Mouse (Mus musculus) ES-Bruce4 (cell line): ENCODE results near the gene Ntf5. TPM values are rescaled to one million over a fixed set of nuclear protein-coding genes. Genes with fewer than 3 reads are reported as not detected.

Experiments used
- H3K27ac ChIP-seq: 2 replicates; pipeline ENCODE4 v1.5.1; 2012; ENCODE audit warnings: low read length, inconsistent platforms; ENCODE audit not compliant: insufficient read depth
- H3K27me3 ChIP-seq: 2 replicates; pipeline ENCODE4 v1.6.1; 2012; ENCODE audit warnings: mild to moderate bottlenecking, low read length, inconsistent platforms; ENCODE audit not compliant: control insufficient read depth, poor library complexity, insufficient read depth, severe bottlenecking
- H3K36me3 ChIP-seq: 2 replicates; pipeline ENCODE4 v1.6.1; 2012; ENCODE audit warnings: inconsistent platforms, mild to moderate bottlenecking, low read length, moderate library complexity; ENCODE audit not compliant: control insufficient read depth, poor library complexity, insufficient read depth, severe bottlenecking
- H3K4me1 ChIP-seq: one replicate; pipeline ENCODE4 v1.8.1; 2011; ENCODE audit warnings: low read length; ENCODE audit not compliant: control insufficient read depth, insufficient read depth
- H3K4me3 ChIP-seq: 2 replicates; pipeline ENCODE4 v1.5.1; 2011; ENCODE audit warnings: low read depth, mild to moderate bottlenecking, low read length
- H3K9ac ChIP-seq: 2 replicates; pipeline ENCODE4 v1.6.1; 2012; ENCODE audit warnings: low read depth, mild to moderate bottlenecking, inconsistent platforms; ENCODE audit not compliant: poor library complexity, severe bottlenecking
- H3K9me3 ChIP-seq: replicated peaks from 2 replicates; pipeline ENCODE4 v1.6.1; 2012; ENCODE audit warnings: mild to moderate bottlenecking, low read length, inconsistent platforms; ENCODE audit not compliant: control insufficient read depth, poor library complexity, insufficient read depth, severe bottlenecking
- CTCF ChIP-seq: IDR thresholded peaks from one replicate; pipeline ENCODE4 v1.8.1; 2011; ENCODE audit warnings: low read depth, low read length
- EP300 ChIP-seq: IDR thresholded peaks from 2 replicates; pipeline ENCODE4 v1.6.1; 2011; ENCODE audit warnings: low read depth, low read length; ENCODE audit not compliant: insufficient read depth
- POLR2A ChIP-seq: IDR thresholded peaks from one replicate; pipeline ENCODE4 v1.8.1; 2011; ENCODE audit warnings: low read length; ENCODE audit not compliant: insufficient read depth
- polyA plus RNA-seq: library from polyadenylated mRNA; stranded (reverse); fragments of >200 nt; gene quantifications from 2 replicates; pipeline ENCODE4 v1.2.4, GENCODE M21; 2011; ENCODE audit warnings: low read depth; ENCODE audit not compliant: missing spikeins, insufficient read depth, insufficient read length

Gene Ntf5
- polyA plus RNA-seq, 1 experiment, result 5.0 TPM

DNA sequence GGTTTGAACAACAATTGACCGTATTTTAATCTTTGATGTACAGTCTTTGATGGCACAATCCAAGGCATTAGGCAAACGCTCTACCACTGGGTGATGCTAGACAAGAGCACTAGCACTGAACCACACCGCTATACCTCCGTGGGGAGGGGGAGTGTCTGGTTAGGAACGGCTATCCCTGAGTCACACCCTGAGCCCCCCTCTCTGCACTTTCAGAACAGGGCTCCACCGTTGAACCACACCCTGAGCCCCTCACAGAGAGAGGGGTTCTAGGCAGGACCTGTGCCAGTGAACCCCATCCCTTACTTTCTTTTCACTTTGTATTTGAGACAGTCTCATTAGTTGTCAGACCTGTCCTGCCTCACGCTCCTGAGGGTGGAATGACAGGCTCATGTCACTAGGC is 5.1 kb upstream of the Ntf5 start:
- Histone ChIP-seq H3K9me3 (no peaks in the 10 kb centered on the region), H3K27me3 (no peaks in the 10 kb centered on the region), H3K4me3 (no peak overlapping the region), H3K4me1 (peaks cover 2% of the 10 kb centered on the region), H3K27ac (no peak overlapping the region), H3K36me3 (no peaks in the 10 kb centered on the region), H3K9ac (no peak overlapping the region)
- no peak for TF ChIP-seq POLR2A
- TF ChIP-seq CTCF, result no peak
- TF ChIP-seq EP300, result no peak

DNA sequence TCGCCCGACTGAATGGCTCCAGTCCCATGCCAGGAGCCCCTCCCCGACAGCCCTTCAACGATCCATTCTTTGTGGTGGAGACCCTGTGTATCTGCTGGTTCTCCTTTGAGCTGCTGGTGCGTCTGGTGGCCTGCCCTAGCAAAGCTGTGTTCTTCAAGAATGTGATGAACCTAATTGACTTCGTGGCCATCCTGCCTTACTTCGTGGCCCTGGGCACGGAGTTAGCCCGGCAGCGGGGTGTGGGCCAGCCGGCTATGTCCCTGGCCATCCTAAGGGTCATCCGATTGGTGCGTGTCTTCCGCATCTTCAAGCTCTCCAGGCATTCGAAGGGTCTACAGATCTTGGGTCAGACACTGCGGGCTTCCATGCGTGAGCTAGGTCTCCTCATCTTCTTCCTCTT is 4.5 kb upstream of the Ntf5 start:
- no peaks in the 10 kb centered on the region for H3K9me3 ChIP-seq
- H3K9ac ChIP-seq, result no peak overlapping the region
- H3K36me3 ChIP-seq, result no peaks in the 10 kb centered on the region
- no peak overlapping the region for H3K4me3 ChIP-seq
- TF ChIP-seq POLR2A (no peak), CTCF (no peak)
- H3K27ac ChIP-seq, result no peak overlapping the region
- H3K27me3 ChIP-seq, result no peaks in the 10 kb centered on the region
- H3K4me1 ChIP-seq, result peaks cover 2% of the 10 kb centered on the region

DNA sequence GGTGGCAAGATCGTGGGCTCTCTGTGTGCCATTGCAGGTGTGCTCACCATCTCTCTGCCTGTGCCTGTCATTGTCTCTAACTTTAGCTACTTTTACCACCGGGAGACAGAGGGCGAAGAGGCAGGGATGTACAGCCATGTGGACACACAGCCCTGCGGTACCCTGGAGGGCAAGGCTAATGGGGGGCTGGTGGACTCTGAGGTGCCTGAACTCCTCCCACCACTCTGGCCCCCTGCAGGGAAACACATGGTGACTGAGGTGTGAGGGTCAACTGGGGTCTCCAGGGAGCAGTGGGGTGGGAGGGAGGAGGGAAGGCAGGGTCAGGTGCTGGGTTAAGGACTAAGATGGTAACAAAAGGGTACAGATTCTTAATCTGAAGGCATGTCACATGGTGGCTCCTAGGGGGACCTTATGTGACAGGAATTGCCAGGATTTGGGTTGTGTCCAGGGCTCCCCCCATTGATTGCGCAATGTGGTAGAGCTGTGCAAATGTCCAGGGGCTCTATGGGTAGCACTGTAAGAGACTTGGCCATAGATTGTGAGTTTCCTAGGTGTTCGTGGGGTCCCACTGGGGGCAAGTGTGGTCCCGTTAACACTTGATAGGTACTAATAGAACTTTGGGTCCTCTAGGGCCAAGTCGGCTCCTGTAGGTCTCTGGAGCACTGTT is 3.9 kb upstream of the Ntf5 start:
- H3K27me3 ChIP-seq, result no peaks in the 10 kb centered on the region
- H3K4me3 ChIP-seq, result no peak overlapping the region
- H3K36me3 ChIP-seq, result no peaks in the 10 kb centered on the region
- H3K27ac ChIP-seq, result no peak overlapping the region
- TF ChIP-seq POLR2A (no peak), CTCF (no peak), EP300 (no peak)
- H3K9ac ChIP-seq, result no peak overlapping the region
- H3K4me1 ChIP-seq, result peaks cover 2% of the 10 kb centered on the region
- H3K9me3 ChIP-seq, result no peaks in the 10 kb centered on the region

DNA sequence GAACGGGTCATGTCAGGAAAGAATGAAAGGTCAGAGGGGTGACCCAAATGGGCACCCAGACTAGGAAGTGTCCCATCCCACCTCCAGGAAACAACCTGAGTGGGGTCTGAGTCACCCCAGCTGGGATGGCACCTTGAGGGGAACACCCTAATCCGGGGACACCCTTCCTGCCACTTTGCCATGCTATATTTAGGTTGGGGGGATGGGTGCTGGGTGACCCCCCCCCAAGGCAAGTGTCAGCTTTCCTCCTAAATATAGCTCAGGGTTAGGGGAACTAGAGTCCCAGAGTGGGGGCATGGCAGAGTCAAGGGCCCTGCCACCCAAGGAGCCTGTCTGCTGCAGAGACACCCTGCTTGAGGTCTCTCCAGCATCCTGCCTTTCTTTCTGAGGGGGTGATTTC is 1.1 kb upstream of the Ntf5 start:
- TF ChIP-seq CTCF, result no peak
- H3K9me3 ChIP-seq, result no peaks in the 10 kb centered on the region
- no peaks in the 10 kb centered on the region for H3K27me3 ChIP-seq
- no peaks in the 10 kb centered on the region for H3K36me3 ChIP-seq
- H3K4me3 ChIP-seq, result no peak overlapping the region
- peak overlapping the region; percentile 87; the same call in 1 of the 2 replicates for H3K9ac ChIP-seq
- H3K4me1 ChIP-seq, result peaks cover 6% of the 10 kb centered on the region
- H3K27ac ChIP-seq, result no peak overlapping the region

DNA sequence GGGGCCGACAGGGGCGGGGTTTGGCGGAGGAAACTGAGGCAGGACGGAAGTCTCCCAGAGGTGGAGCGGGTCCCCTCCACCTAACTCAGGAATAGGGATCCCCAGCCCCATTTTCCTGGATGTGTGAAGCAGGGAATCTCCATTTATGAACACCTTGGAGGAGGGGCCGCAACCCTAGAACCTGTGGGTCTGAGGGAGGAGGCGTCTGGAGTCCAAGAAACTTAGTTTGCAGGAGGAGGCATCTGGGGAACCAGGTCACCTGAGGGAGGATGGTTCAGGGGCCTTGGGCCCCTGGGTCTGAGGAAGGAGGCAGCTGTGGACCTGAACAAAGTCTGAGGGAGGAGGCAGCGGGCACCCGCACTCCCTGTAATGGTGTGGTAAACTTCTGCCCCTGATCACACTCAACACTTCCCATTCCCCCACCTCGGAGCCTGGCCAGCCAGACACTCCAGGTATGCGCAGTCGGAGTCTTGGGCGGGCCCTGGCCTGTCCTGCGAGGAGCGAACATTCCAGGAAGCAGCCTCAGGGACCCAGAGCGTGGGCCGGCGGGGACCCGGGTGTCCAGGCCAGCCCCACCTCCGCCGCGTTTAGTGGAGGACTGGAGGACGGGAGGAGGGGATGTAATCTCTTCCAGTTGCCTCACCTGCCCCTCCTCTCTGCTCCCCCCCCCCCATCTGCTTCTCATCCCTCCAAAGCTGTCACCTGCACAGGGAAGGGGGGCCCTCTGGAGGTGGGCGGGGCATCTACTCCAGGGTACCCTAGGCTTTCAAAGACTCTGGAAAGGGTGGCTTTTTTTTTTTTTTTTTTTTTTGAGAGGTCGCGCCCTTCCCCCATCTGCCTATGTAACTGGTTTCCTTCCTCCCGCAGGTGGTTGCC is 607 bp downstream of the Ntf5 start:
- H3K4me3 ChIP-seq, result peak overlapping the region; percentile 58
- H3K9ac ChIP-seq, result peak overlapping the region; percentile 87
- no peaks in the 10 kb centered on the region for H3K36me3 ChIP-seq
- peaks cover 10% of the 10 kb centered on the region for H3K4me1 ChIP-seq
- TF ChIP-seq EP300 (no peak), CTCF (no peak), POLR2A (peak; percentile 60)
- H3K27ac ChIP-seq, result peak overlapping the region; percentile 21
- no peaks in the 10 kb centered on the region for H3K27me3 ChIP-seq
- H3K9me3 ChIP-seq, result no peaks in the 10 kb centered on the region

DNA sequence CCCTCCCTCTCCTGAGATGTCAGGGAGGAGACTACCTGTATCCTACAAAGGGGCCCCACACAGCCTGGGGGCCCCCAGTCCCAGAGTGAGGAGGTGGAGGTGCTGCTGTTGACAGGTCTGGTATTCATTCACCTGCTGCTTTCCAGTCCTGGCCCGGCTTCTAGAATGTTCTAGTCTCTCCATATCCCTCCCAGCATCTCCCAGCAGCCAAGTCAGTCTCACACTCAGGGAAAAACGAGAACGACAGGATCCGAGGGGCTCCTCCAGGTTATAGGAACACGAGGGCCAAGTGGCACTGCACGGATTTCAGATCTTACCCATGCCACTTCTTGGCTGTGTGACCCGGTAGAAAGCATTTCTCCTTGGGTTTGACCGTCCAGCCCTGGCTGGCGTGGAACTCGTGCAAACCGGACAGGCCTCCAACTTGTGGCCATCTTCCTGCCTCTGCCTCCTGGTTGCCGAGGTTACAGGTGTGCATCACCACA is 1.3 kb downstream of the Ntf5 start:
- TF ChIP-seq POLR2A (no peak), CTCF (no peak), EP300 (no peak)
- H3K4me3 ChIP-seq, result no peak overlapping the region

More for the DNA sequence above, 1.3 kb downstream of the Ntf5 start:
- H3K27ac ChIP-seq, result no peak overlapping the region
- peaks cover 10% of the 10 kb centered on the region for H3K4me1 ChIP-seq
- H3K9ac ChIP-seq, result no peak overlapping the region
- no peaks in the 10 kb centered on the region for H3K36me3 ChIP-seq
- no peaks in the 10 kb centered on the region for H3K27me3 ChIP-seq
- no peaks in the 10 kb centered on the region for H3K9me3 ChIP-seq
